Comparison of ENCODE assay signal across 11 mouse cellular contexts in the genomic region with DNA sequence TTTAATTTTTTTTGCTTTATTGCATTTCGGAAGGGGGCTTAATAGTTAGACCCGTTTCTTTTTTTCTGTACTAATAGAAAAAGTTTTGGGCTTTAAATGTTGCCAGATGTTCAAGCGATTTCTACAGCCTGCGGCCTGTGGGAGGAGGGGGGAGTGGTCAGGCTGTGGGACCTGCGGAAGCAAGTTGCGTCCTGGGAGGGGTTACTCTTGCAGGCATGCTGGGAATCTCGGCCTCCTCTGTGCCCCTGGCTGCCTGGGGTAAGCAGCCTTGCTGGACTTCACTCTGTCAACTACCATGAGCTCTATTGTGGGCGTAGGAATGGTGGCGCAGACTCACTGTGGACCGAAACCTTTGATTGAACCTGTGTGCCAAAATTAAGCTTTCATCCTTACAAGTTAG. TPM values are rescaled to one million over a fixed set of nuclear protein-coding genes. Genes with fewer than 3 reads are reported as not detected.
DNase-seq lines count a peak whose midpoint lies in the region; ATAC-seq and TF ChIP-seq lines count a peak whose summit lies in the region.
"Had no signal": no experiment of that assay in that cellular context is flagged by ENCODE, and none has a peak within 500 bp of the region (broad histone marks: within the 10 kb centered on the region; RNA-seq: fewer than 3 reads in every experiment).

No protein-coding gene starts in this region.

- H3K4me2 ChIP-seq in limb, embryonic 11.5 days (ENCODE audit: low read depth, severe bottlenecking): no peak overlapping the region
- H3K4me2 ChIP-seq: lung, embryonic 15.5 days had no signal

- WGBS in limb, embryonic 11.5 days: 21% methylated on average over 10 of the region's 10 CpGs

- H3K36me3 ChIP-seq in testis, adult 2 months (ENCODE audit: control insufficient read depth, insufficient read depth, low read length): no peaks in the 10 kb centered on the region
- H3K36me3 ChIP-seq in limb, embryonic 11.5 days (ENCODE audit: control insufficient read depth, insufficient read depth, low read length): peaks cover 6% of the 10 kb centered on the region

- peak overlapping the region; percentile 23; the same call in 1 of the 2 replicates for H3K4me3 ChIP-seq in testis, adult 2 months (ENCODE audit: control insufficient read depth, low read depth, low read length)
- H3K4me3 ChIP-seq in limb, embryonic 11.5 days (ENCODE audit: low read depth, low read length): no peak overlapping the region
- H3K4me3 ChIP-seq: lung, embryonic 15.5 days had no signal

- no peaks in the 10 kb centered on the region for H3K27me3 ChIP-seq in testis, adult 2 months (ENCODE audit: control insufficient read depth, insufficient read depth, low read length)
- no peaks in the 10 kb centered on the region for H3K27me3 ChIP-seq in limb, embryonic 11.5 days (ENCODE audit: control insufficient read depth, insufficient read depth, low read length)
- H3K27me3 ChIP-seq: lung, embryonic 15.5 days had no signal

- peak; percentile 70; the same call in 1 of the 2 replicates for ATAC-seq in limb, embryonic 11.5 days (ENCODE audit: insufficient number of reproducible peaks, low FRiP score, low TSS enrichment, low read depth)
- ATAC-seq: inflammation-experienced regulatory T-cells, adult 6 months had no signal

- peak; percentile 96 for DNase-seq in heart, adult 11 months
- no peak for DNase-seq in heart, postnatal 25 days (ENCODE audit: low spot score)
- no peak for DNase-seq in testis, postnatal 10 days (ENCODE audit: low spot score)
- peak; percentile 80 for DNase-seq in limb, embryonic 11.5 days (ENCODE audit: low spot score)
- no peak for DNase-seq in cerebellum, adult 9-10 months
- DNase-seq in adrenal gland, adult 18-20 months (ENCODE audit: low spot score in 2 of 2): no peak
- no peak for DNase-seq in right cerebral cortex, postnatal 36 days (ENCODE audit: low spot score in 2 of 2)
- DNase-seq: right cerebral cortex, adult 18-20 months had no signal

- H3K9ac ChIP-seq in limb, embryonic 11.5 days (ENCODE audit: low read length): no peak overlapping the region
- H3K9ac ChIP-seq: lung, embryonic 15.5 days had no signal

- intact Hi-C loops in heart, postnatal 25 days (cut with DNase I): loop anchor here (2.0 kb wide), 1 partner anchor 21 kb away; no protein-coding TSS in a partner anchor

- TF ChIP-seq CTCF in testis, adult 2 months (IDR thresholded peaks at IDR 0.05; ENCODE audit: control insufficient read depth, insufficient read depth, insufficient replicate concordance, low read depth, low read length): no peak

- no peaks in the 10 kb centered on the region for H3K9me3 ChIP-seq in limb, embryonic 11.5 days (ENCODE audit: control insufficient read depth, low read length)
- H3K9me3 ChIP-seq: lung, embryonic 15.5 days had no signal

- no peak overlapping the region for H3K27ac ChIP-seq in testis, adult 2 months (ENCODE audit: control insufficient read depth, insufficient read depth, low read depth, low read length)
- peak overlapping the region; percentile 69 for H3K27ac ChIP-seq in limb, embryonic 11.5 days (replicated peaks; ENCODE audit: low read depth, low read length)
- H3K27ac ChIP-seq: lung, embryonic 15.5 days had no signal

- H3K4me1 ChIP-seq in testis, adult 2 months (ENCODE audit: control insufficient read depth, insufficient read depth, low read length): peaks cover 3% of the 10 kb centered on the region
- H3K4me1 ChIP-seq in limb, embryonic 11.5 days (ENCODE audit: control insufficient read depth, insufficient read depth, low read length): peaks cover 26% of the 10 kb centered on the region

- no peak for TF ChIP-seq POLR2A in testis, adult 2 months (IDR thresholded peaks at IDR 0.05; ENCODE audit: control insufficient read depth, low read depth, low read length)

RNA-seq across cellular contexts. Expression of gene Epb41l2, which starts 22.4 kb away (rescaled TPM):
- 10 to 100 TPM; 53.9 to 60.5 TPM for total RNA-seq in heart, postnatal 25 days (2021)
- polyA plus RNA-seq in testis, adult 2 months (2012; rRNA removed): 162 and 171 TPM in 2 replicates
- 91.6 and 97.2 TPM in 2 replicates for polyA plus RNA-seq in limb, embryonic 11.5 days (2014; fragmentation: Nextera tagmentation; extraction: Ambion mirVana)
- 10 to 100 TPM; 49.6 to 94.7 TPM for total RNA-seq in adrenal gland, adult 18-20 months (2021)

Comparison
In these comparisons a context has a peak if more than half of its experiments do, and no peak if none do; other contexts are left out.
1. DNase-seq: peak in heart, adult 11 months (single experiment) and limb, embryonic 11.5 days (single experiment); none in heart, postnatal 25 days (single experiment), testis, postnatal 10 days (single experiment), cerebellum, adult 9-10 months (single experiment), adrenal gland, adult 18-20 months (0 of 2) and right cerebral cortex, postnatal 36 days (0 of 2).